Mouse (Mus musculus): ENCODE data around the gene Nf2. TPM values are rescaled to one million over a fixed set of nuclear protein-coding genes. Genes with fewer than 3 reads are reported as not detected.

Gene Nf2
- 10 to 100 TPM; 35.2 to 40.9 TPM for total RNA-seq (2021)
- long read RNA-seq, experiment 1, partial matches to known transcripts: 3 of 16 reads
- long read RNA-seq, experiment 1, other reads (novel, unspliced or antisense): 10 of 16 reads
- long read RNA-seq, experiment 2, transcript Nf2-202 (17 exons, 2,394 nt): major isoform, 19 of 34 reads
- long read RNA-seq, experiment 2, partial matches to known transcripts: 6 of 34 reads
- long read RNA-seq, experiment 2, other reads (novel, unspliced or antisense): 9 of 34 reads

GRCm38 (mm10) chr11:4849258-4849943 lies at the start of gene Nf2:
TSS of gene Nf2 (minus strand) at chr11:4849536.
- peak; percentile 96 for DNase-seq
- intact Hi-C loops (cut with DNase I; ENCODE audit: low total_unique reads): no loop called here

GRCm38 (mm10) chr11:4894848-4895816 lies 45.8 kb upstream of the Nf2 start, which contains the start of gene Thoc5:
TSS of gene Thoc5 (plus strand) at chr11:4895320.
- DNase-seq: peak; percentile 75
- intact Hi-C loops (cut with DNase I; ENCODE audit: low total_unique reads): no loop called here

GRCm38 (mm10) chr11:4886987-4887386 lies 37.7 kb upstream of the Nf2 start:
- intact Hi-C loops (cut with DNase I; ENCODE audit: low total_unique reads): no loop called here

GRCm38 (mm10) chr11:4885385-4885903 lies 36.1 kb upstream of the Nf2 start:
- DNase-seq: no peak

More at GRCm38 (mm10) chr11:4886987-4887386, 37.7 kb upstream of the Nf2 start:
- DNase-seq: no peak

GRCm38 (mm10) chr11:4882892-4883627 lies 33.7 kb upstream of the Nf2 start:
- DNase-seq: peak; percentile 37
- intact Hi-C loops (cut with DNase I; ENCODE audit: low total_unique reads): no loop called here

More at GRCm38 (mm10) chr11:4885385-4885903, 36.1 kb upstream of the Nf2 start:
- intact Hi-C loops (cut with DNase I; ENCODE audit: low total_unique reads): no loop called here

GRCm38 (mm10) chr11:4881087-4881486 lies 31.8 kb upstream of the Nf2 start:
- no peak for DNase-seq
- intact Hi-C loops (cut with DNase I; ENCODE audit: low total_unique reads): no loop called here

GRCm38 (mm10) chr11:4874551-4874950 lies 25.2 kb upstream of the Nf2 start:
- no peak for DNase-seq
- intact Hi-C loops (cut with DNase I; ENCODE audit: low total_unique reads): no loop called here

GRCm38 (mm10) chr11:4873755-4874475 lies 24.6 kb upstream of the Nf2 start, which contains the start of gene Nipsnap1:
TSS of gene Nipsnap1 (plus strand) at chr11:4873951.
- intact Hi-C loops (cut with DNase I; ENCODE audit: low total_unique reads): no loop called here
- DNase-seq: peak; percentile 55

GRCm38 (mm10) chr11:4865645-4866251 lies 16.4 kb upstream of the Nf2 start:
- intact Hi-C loops (cut with DNase I; ENCODE audit: low total_unique reads): no loop called here
- peak; percentile 61 for DNase-seq

- no peak for DNase-seq
- intact Hi-C loops (cut with DNase I; ENCODE audit: low total_unique reads): no loop called here
Measured at GRCm38 (mm10) chr11:4862730-4863129, 13.4 kb upstream of the Nf2 start.

- intact Hi-C loops (cut with DNase I; ENCODE audit: low total_unique reads): no loop called here
- DNase-seq: no peak
Measured at GRCm38 (mm10) chr11:4861816-4862604, 12.7 kb upstream of the Nf2 start.

GRCm38 (mm10) chr11:4860986-4861385 lies 11.7 kb upstream of the Nf2 start:
- intact Hi-C loops (cut with DNase I; ENCODE audit: low total_unique reads): no loop called here
- DNase-seq: no peak

GRCm38 (mm10) chr11:4858416-4858815 lies 9.1 kb upstream of the Nf2 start:
- intact Hi-C loops (cut with DNase I; ENCODE audit: low total_unique reads): no loop called here
- no peak for DNase-seq

GRCm38 (mm10) chr11:4854181-4854580 lies 4.8 kb upstream of the Nf2 start:
- DNase-seq: no peak
- intact Hi-C loops (cut with DNase I; ENCODE audit: low total_unique reads): no loop called here

GRCm38 (mm10) chr11:4853021-4853420 lies 3.7 kb upstream of the Nf2 start:
- intact Hi-C loops (cut with DNase I; ENCODE audit: low total_unique reads): no loop called here
- no peak for DNase-seq

- DNase-seq: no peak
- intact Hi-C loops (cut with DNase I; ENCODE audit: low total_unique reads): no loop called here
Measured at GRCm38 (mm10) chr11:4850404-4850803, 1.1 kb upstream of the Nf2 start.

All from gastrocnemius, postnatal 14 days (tissue).